Mouse (Mus musculus) 416B (cell line): ENCODE measurements around the gene Ptpn3.
"Not testable (repeated sequence)": the region's sequence is repeated elsewhere in the genome, so short reads cannot be mapped to it uniquely, and the experiment has no call there.

Source experiments
- DNase-seq: peaks from one replicate; pipeline ENCODE4 v3.0.0; 2011; ENCODE audit warnings: low read depth

Ptpn3 gene

GRCm38 (mm10) chr4:57217746-57218145, 83.9 kb downstream of the Ptpn3 start:
- no peak for DNase-seq

GRCm38 (mm10) chr4:57216535-57216934, 85.1 kb downstream of the Ptpn3 start:
- no peak for DNase-seq

GRCm38 (mm10) chr4:57214852-57215251, 86.8 kb downstream of the Ptpn3 start:
- DNase-seq, result no peak

GRCm38 (mm10) chr4:57214114-57214513, 87.5 kb downstream of the Ptpn3 start:
- no peak for DNase-seq

- DNase-seq, result no peak
Observed at GRCm38 (mm10) chr4:57211706-57212105, 89.9 kb downstream of the Ptpn3 start.

- DNase-seq, result no peak
Observed at GRCm38 (mm10) chr4:57205908-57206307, 95.7 kb downstream of the Ptpn3 start.

- no peak for DNase-seq
Observed at GRCm38 (mm10) chr4:57204780-57205179, 96.9 kb downstream of the Ptpn3 start.

- peak; percentile 7 for DNase-seq
Observed at GRCm38 (mm10) chr4:57202660-57203361, 98.8 kb downstream of the Ptpn3 start.

- no peak for DNase-seq
Observed at GRCm38 (mm10) chr4:57202132-57202531, 99.5 kb downstream of the Ptpn3 start.

- DNase-seq, result no peak
Observed at GRCm38 (mm10) chr4:57200661-57201060, 101.0 kb downstream of the Ptpn3 start.

GRCm38 (mm10) chr4:57198666-57199393, 102.8 kb downstream of the Ptpn3 start:
- DNase-seq, result not testable (repeated sequence)

GRCm38 (mm10) chr4:57191543-57192283, 109.9 kb downstream of the Ptpn3 start:
- no peak for DNase-seq

- no peak for DNase-seq
Observed at GRCm38 (mm10) chr4:57189881-57190280, 111.8 kb downstream of the Ptpn3 start.

GRCm38 (mm10) chr4:57186035-57186434, 115.6 kb downstream of the Ptpn3 start:
- no peak for DNase-seq

- DNase-seq, result no peak
Observed at GRCm38 (mm10) chr4:57185462-57185861, 116.2 kb downstream of the Ptpn3 start.

GRCm38 (mm10) chr4:57183493-57183892, 118.1 kb downstream of the Ptpn3 start:
- no peak for DNase-seq

- peak; percentile 50 for DNase-seq
Observed at GRCm38 (mm10) chr4:57181538-57181937, 120.1 kb downstream of the Ptpn3 start.

GRCm38 (mm10) chr4:57178881-57179280, 122.8 kb downstream of the Ptpn3 start:
- no peak for DNase-seq

GRCm38 (mm10) chr4:57175329-57175728, 126.3 kb downstream of the Ptpn3 start:
- DNase-seq, result peak; percentile 20

- peak; percentile 92 for DNase-seq
Observed at GRCm38 (mm10) chr4:57172861-57173260, 128.8 kb downstream of the Ptpn3 start.

- DNase-seq, result no peak
Observed at GRCm38 (mm10) chr4:57171817-57172216, 129.8 kb downstream of the Ptpn3 start.

- no peak for DNase-seq
Observed at GRCm38 (mm10) chr4:57168680-57169079, 133.0 kb downstream of the Ptpn3 start.

GRCm38 (mm10) chr4:57168277-57168676, 133.4 kb downstream of the Ptpn3 start:
- DNase-seq, result no peak
